Mouse (Mus musculus) adrenal gland, adult 8-10 months (tissue): ENCODE data around the gene Gmpr2. TPM values are rescaled to one million over a fixed set of nuclear protein-coding genes. Genes with fewer than 3 reads are reported as not detected.

Experiments used
- DNase-seq: peaks from one replicate; pipeline ENCODE4 v3.0.0; 2022
- total RNA-seq, 4 experiments: library from RNA; stranded (reverse); gene quantifications; 2 replicates each; pipeline ENCODE4 v1.2.4; 2022

Gmpr2 gene
- total RNA-seq, 4 experiments from 2014 or later, result 26.3 to 36.5 (median 32.8) TPM

- no peak for DNase-seq
Observed at GRCm38 (mm10) chr14:55726261-55726660, 54.5 kb downstream of the Gmpr2 start.

- no peak for DNase-seq
Observed at GRCm38 (mm10) chr14:55727889-55728685, 56.3 kb downstream of the Gmpr2 start.

Other genes with a start within 250 kb of the Gmpr2 start
- gene Dhrs4, start 193.2 kb upstream of the Gmpr2 start, total RNA-seq, result 10 to 100 TPM; 51.9 to 72.7 (median 66.9) TPM
- 10 to 100 TPM in 2 of 4 experiments, 1 to 10 TPM in 2; 5.7 to 14.0 (median 8.6) TPM for gene Carmil3, start 181.3 kb upstream of the Gmpr2 start, total RNA-seq
- under 1 TPM; 0.09 to 0.35 (median 0.27) TPM for gene Cpne6, start 161.5 kb upstream of the Gmpr2 start, total RNA-seq
- gene Nrl, start 147.0 kb upstream of the Gmpr2 start, total RNA-seq, result not detected
- 10 to 100 TPM; 36.5 to 44.6 (median 40.6) TPM for gene Pck2, start 131.7 kb upstream of the Gmpr2 start, total RNA-seq
- gene Dcaf11, start 111.9 kb upstream of the Gmpr2 start, total RNA-seq, result 100 to 1,000 TPM; 146 to 159 (median 158) TPM
- gene A730061H03Rik, start 111.5 kb upstream of the Gmpr2 start, total RNA-seq, result 1 to 10 TPM in 1 of 4 experiments, under 1 TPM in 2, not detected in 1; 0.70 to 1.2 (median 0.81) TPM
- under 1 TPM; 0.74 to 0.98 (median 0.85) TPM for gene Fitm1, start 96.3 kb upstream of the Gmpr2 start, total RNA-seq
- 100 to 1,000 TPM; 253 to 384 (median 292) TPM for gene Psme1, start 93.8 kb upstream of the Gmpr2 start, total RNA-seq
- gene Emc9, start 86.6 kb upstream of the Gmpr2 start, total RNA-seq, result 10 to 100 TPM; 47.3 to 50.6 (median 49.7) TPM
- gene Psme2, start 80.8 kb upstream of the Gmpr2 start, total RNA-seq, result 100 to 1,000 TPM; 325 to 423 (median 363) TPM
- 10 to 100 TPM; 33.3 to 52.1 (median 39.2) TPM for gene Rnf31, start 80.2 kb upstream of the Gmpr2 start, total RNA-seq
- 10 to 100 TPM; 20.2 to 28.5 (median 27.6) TPM for gene Irf9, start 68.4 kb upstream of the Gmpr2 start, total RNA-seq
- 10 to 100 TPM; 12.0 to 18.1 (median 13.1) TPM for gene Rec8, start 53.9 kb upstream of the Gmpr2 start, total RNA-seq
- gene Ipo4, start 36.0 kb upstream of the Gmpr2 start, total RNA-seq, result 100 to 1,000 TPM in 3 of 4 experiments, 10 to 100 TPM in 1; 93.7 to 140 (median 111) TPM
- 1 to 10 TPM in 2 of 4 experiments, not detected in 2; 1.5 to 1.9 TPM for gene Gm49378, start 34.0 kb upstream of the Gmpr2 start, total RNA-seq
- 100 to 1,000 TPM in 2 of 4 experiments, 10 to 100 TPM in 2; 95.2 to 101 (median 98.7) TPM for gene Tm9sf1, start 28.1 kb upstream of the Gmpr2 start, total RNA-seq
- gene Tssk4, start 21.8 kb upstream of the Gmpr2 start, total RNA-seq, result 1 to 10 TPM in 2 of 4 experiments, under 1 TPM in 2; 0.93 to 2.0 (median 1.5) TPM
- 10 to 100 TPM; 59.0 to 65.8 (median 62.3) TPM for gene Mdp1, start 11.4 kb upstream of the Gmpr2 start, total RNA-seq
- gene Nedd8, start 183 bp downstream of the Gmpr2 start, total RNA-seq, result 100 to 1,000 TPM; 299 to 385 (median 359) TPM
- gene Tinf2, start 9.9 kb downstream of the Gmpr2 start, total RNA-seq, result 10 to 100 TPM; 25.5 to 44.5 (median 34.2) TPM
- gene Tgm1, start 42.0 kb downstream of the Gmpr2 start, total RNA-seq, result under 1 TPM; 0.17 to 0.46 (median 0.30) TPM
- gene Rabggta, start 50.3 kb downstream of the Gmpr2 start, total RNA-seq, result 10 to 100 TPM; 20.2 to 31.5 (median 26.1) TPM
- gene Dhrs1, start 73.7 kb downstream of the Gmpr2 start, total RNA-seq, result 10 to 100 TPM; 67.5 to 76.9 (median 71.0) TPM
- 10 to 100 TPM; 17.7 to 20.5 (median 19.1) TPM for gene Nop9, start 73.8 kb downstream of the Gmpr2 start, total RNA-seq
- gene Cideb, start 86.5 kb downstream of the Gmpr2 start, total RNA-seq, result under 1 TPM in 2 of 4 experiments, not detected in 2; 0.31 to 0.49 TPM
- gene Ltb4r2, start 89.5 kb downstream of the Gmpr2 start, total RNA-seq, result under 1 TPM in 1 of 4 experiments, not detected in 3; 0.17 TPM
- gene Ltb4r1, start 94.0 kb downstream of the Gmpr2 start, total RNA-seq, result under 1 TPM; 0.31 to 0.75 (median 0.43) TPM
- 1 to 10 TPM; 5.2 to 9.1 (median 7.8) TPM for gene Adcy4, start 112.2 kb downstream of the Gmpr2 start, total RNA-seq
- gene Ripk3, start 116.9 kb downstream of the Gmpr2 start, total RNA-seq, result 1 to 10 TPM; 3.0 to 6.2 (median 5.8) TPM
- gene Nfatc4, start 151.2 kb downstream of the Gmpr2 start, total RNA-seq, result 10 to 100 TPM; 23.3 to 45.1 (median 31.1) TPM
- 10 to 100 TPM; 14.3 to 23.2 (median 17.2) TPM for gene Nynrin, start 182.1 kb downstream of the Gmpr2 start, total RNA-seq
- under 1 TPM in 3 of 4 experiments, not detected in 1; 0.05 to 0.22 (median 0.06) TPM for gene Cbln3, start 212.5 kb downstream of the Gmpr2 start, total RNA-seq
- gene Khnyn, start 213.0 kb downstream of the Gmpr2 start, total RNA-seq, result 10 to 100 TPM; 19.1 to 27.2 (median 25.1) TPM
- 10 to 100 TPM; 65.6 to 78.4 (median 73.2) TPM for gene Sdr39u1, start 228.4 kb downstream of the Gmpr2 start, total RNA-seq